Mouse (Mus musculus) heart, embryonic 13.5 days (tissue): ENCODE measurements around the gene Fgfr2. TPM values are rescaled to one million over a fixed set of nuclear protein-coding genes. Genes with fewer than 3 reads are reported as not detected.
"Not testable (repeated sequence)": the region's sequence is repeated elsewhere in the genome, so short reads cannot be mapped to it uniquely, and the experiment has no call there.

Source experiments
- ATAC-seq: fragments of 200-750 bp; cut with Nextera tagmentation; 2 replicates; pipeline ENCODE4 v1.8.0; 2017; ENCODE audit warnings: moderate TSS enrichment; ENCODE audit not compliant: insufficient number of reproducible peaks, low FRiP score, low TSS enrichment; ENCODE audit errors: extremely low read depth
- H3K27ac ChIP-seq: fragments of 300-500 bp; sonication (generic); replicated peaks from 2 replicates; pipeline ENCODE4 v1.5.1; 2015; ENCODE audit warnings: moderate library complexity, mild to moderate bottlenecking, inconsistent platforms
- H3K27me3 ChIP-seq: fragments of 300-500 bp; sonication (generic); replicated peaks from 2 replicates; pipeline ENCODE4 v1.6.1; 2015; ENCODE audit warnings: mild to moderate bottlenecking, inconsistent platforms
- H3K36me3 ChIP-seq: fragments of 300-500 bp; sonication (generic); 2 replicates; pipeline ENCODE4 v1.6.1; 2015; ENCODE audit warnings: mild to moderate bottlenecking, inconsistent platforms
- H3K4me1 ChIP-seq: fragments of 300-500 bp; sonication (generic); 2 replicates; pipeline ENCODE4 v1.6.1; 2015; ENCODE audit warnings: inconsistent platforms
- H3K4me2 ChIP-seq: fragments of 300-500 bp; sonication (generic); 2 replicates; pipeline ENCODE4 v1.6.1; 2015; ENCODE audit warnings: inconsistent platforms, mild to moderate bottlenecking, moderate library complexity
- H3K4me3 ChIP-seq: fragments of 300-500 bp; sonication (generic); 2 replicates; pipeline ENCODE4 v1.5.1; 2015; ENCODE audit warnings: moderate library complexity, mild to moderate bottlenecking, inconsistent platforms
- H3K9ac ChIP-seq: fragments of 300-500 bp; sonication (generic); 2 replicates; pipeline ENCODE4 v1.6.1; 2015; ENCODE audit warnings: inconsistent platforms, mild to moderate bottlenecking, moderate library complexity
- H3K9me3 ChIP-seq: fragments of 300-500 bp; sonication (generic); 2 replicates; pipeline ENCODE4 v1.6.1; 2016; ENCODE audit warnings: inconsistent platforms
- WGBS: fragments of 180-500 bp; shearing (Covaris S2); methylation state at CpG from one replicate; pipeline ENCODE4 v1.1.7; 2015; ENCODE audit warnings: mixed read lengths; 5-methylcytosine and 5-hydroxymethylcytosine counted together
- polyA plus RNA-seq: library from polyadenylated mRNA; unstranded; fragments of >200 nt; fragmentation: Nextera tagmentation; extraction: Ambion mirVana; gene quantifications from 2 replicates; pipeline ENCODE4 v1.2.1, GENCODE M21; 2015

Gene Fgfr2
- polyA plus RNA-seq, 1 experiment from 2014 or later: 22.5 TPM

DNA sequence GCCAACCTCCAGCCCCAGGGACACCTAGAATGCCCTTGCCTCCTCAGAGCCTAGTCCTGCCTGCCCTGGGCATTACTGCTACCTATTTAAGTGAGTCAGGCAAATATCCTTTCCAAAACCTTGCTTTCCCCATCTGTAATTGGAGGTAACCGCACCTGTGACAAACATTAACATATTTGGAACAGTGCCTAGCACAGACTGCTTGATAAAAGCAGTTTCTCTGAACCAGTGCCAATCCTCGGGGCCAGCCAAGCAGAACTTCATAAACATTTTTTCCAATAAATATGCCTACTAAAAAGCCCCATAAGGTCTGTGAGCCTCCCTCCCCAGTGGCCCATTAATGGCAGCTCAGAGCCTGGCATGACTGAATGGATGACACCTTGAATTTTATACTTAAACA, 569.1 kb downstream of the Fgfr2 start:
- H3K27ac ChIP-seq: no peak overlapping the region

DNA sequence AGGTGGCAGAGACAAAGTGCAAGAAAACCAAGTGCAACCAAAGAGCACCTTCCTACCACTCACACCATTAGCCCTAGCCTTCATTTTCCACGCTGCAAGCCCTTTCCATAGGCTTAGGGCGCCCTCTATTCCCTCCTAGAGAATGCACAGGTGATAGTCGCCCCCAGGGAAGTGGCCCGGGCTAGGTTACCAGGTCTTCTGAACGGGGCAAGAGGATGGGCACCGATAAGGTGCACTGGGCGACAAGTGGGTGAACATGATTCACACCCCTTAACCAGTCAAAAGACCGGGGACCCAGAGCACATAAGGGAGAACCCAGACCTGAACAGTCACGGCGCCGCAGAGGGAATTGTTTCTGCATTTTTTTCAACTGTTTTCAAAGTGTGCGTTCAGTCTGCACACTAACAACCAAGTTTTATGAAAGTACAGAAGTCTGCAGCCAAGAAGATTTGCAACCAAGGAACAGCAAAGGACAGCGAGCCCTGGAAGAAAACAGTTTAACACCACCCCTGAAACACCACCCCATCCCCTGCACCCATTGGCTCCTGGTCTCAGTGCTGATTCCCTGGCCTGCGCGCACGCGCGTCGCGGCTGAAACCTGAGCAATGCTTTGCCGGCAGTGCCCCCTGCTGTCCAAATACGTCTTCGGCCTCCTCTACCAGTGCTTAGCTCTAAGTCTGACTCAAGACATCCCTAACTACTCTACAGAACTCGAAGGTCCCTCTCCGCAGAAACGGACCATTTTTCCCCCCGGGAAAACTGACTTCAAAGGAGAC, 571.6 kb downstream of the Fgfr2 start:
- peak overlapping the region; percentile 80 for H3K4me2 ChIP-seq
- no peaks in the 10 kb centered on the region for H3K9me3 ChIP-seq
- H3K27ac ChIP-seq: 0 out of 2 replicates have a peak overlapping the region, but pooled peaks have one; percentile 1
- H3K4me3 ChIP-seq: peak overlapping the region; percentile 58
- WGBS: 1% methylated on average over 27 of the region's 27 CpGs
- peak overlapping the region; percentile 81 for H3K9ac ChIP-seq
- ATAC-seq: peak; percentile 85
- peaks cover 10% of the 10 kb centered on the region; the same call in 1 of the 2 replicates for H3K27me3 ChIP-seq
- peaks cover 2% of the 10 kb centered on the region for H3K4me1 ChIP-seq
- peaks cover 5% of the 10 kb centered on the region; the same call in 1 of the 2 replicates for H3K36me3 ChIP-seq

More for the DNA sequence above, 569.1 kb downstream of the Fgfr2 start:
- Histone ChIP-seq H3K4me1 (peaks cover 2% of the 10 kb centered on the region), H3K4me3 (no peak overlapping the region), H3K9me3 (no peaks in the 10 kb centered on the region), H3K4me2 (no peak overlapping the region), H3K27me3 (0 out of 2 replicates have a peak, but pooled peaks cover 9% of the 10 kb centered on the region), H3K9ac (no peak overlapping the region), H3K36me3 (peaks cover 29% of the 10 kb centered on the region)
- no peak for ATAC-seq
- 56% methylated on average over 2 of the region's 2 CpGs for WGBS

DNA sequence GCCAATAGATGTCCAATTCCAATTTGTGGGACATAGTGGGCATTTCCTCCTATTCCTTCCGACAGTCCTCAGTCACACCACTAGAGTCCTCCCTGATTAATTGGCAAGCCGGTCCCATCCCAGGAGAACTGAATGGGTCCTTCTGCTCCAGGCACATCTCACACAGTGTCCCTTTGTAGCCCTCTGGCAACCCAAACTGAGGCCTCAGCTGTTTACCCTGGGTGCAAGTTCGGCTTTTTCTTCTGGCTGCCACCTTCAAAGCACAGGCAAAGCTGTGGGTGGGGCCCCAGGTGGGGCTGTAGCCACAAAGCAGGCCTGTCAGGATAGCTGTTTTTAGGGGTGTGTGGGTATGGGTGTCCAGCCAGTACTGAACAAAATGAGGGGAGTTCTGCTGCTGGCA, 576.0 kb downstream of the Fgfr2 start:
- WGBS: 65% methylated on average over 3 of the region's 3 CpGs
- Histone ChIP-seq H3K27ac (no peak overlapping the region), H3K9ac (no peak overlapping the region), H3K36me3 (no peaks in the 10 kb centered on the region), H3K9me3 (no peaks in the 10 kb centered on the region), H3K4me1 (peaks cover 2% of the 10 kb centered on the region), H3K4me3 (no peak overlapping the region), H3K27me3 (peaks cover 17% of the 10 kb centered on the region), H3K4me2 (no peak overlapping the region)
- no peak for ATAC-seq

DNA sequence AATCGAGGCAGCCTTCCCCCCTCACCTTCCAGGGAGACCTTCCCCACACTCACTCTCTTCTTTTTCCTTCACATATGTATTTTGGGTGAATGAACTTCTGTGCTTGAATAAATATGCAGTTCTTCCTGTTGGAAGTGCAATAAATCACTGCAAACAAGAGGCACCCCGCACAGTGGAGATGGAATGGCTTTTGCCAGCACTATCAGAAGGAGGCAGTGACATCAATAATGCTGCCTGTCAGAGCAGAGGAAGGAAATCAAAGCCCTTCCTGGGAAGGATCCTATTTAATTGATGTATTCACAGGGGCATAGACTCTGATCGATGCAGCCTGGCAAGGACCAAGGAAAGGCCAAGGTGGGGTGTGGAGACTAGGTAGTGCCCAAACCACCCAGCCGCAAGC, 580.7 kb downstream of the Fgfr2 start:
- Histone ChIP-seq H3K27me3 (peaks cover 14% of the 10 kb centered on the region), H3K9ac (no peak overlapping the region), H3K4me3 (no peak overlapping the region), H3K27ac (no peak overlapping the region), H3K9me3 (no peaks in the 10 kb centered on the region), H3K4me1 (no peaks in the 10 kb centered on the region), H3K36me3 (no peaks in the 10 kb centered on the region), H3K4me2 (no peak overlapping the region)
- 66% methylated on average over 4 of the region's 4 CpGs for WGBS
- ATAC-seq: no peak

DNA sequence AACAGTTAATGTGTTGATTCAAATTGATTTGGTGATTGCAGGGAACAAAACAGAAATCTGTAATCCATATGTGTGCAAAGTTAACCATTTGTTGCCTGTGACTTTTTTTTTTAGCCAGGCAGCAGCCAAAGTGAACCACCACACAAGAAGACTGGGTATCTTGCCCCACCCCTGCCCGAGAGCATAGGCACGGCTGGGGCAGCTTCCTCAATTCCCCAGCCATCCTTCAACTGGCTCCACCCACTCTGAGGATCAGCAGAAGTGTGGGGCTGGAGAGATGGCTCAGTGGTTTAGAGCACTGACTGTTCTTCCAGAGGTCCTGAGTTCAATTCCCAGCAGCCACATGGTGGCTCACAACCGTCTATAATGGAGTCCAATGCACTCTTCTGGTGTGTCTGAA, 581.6 kb downstream of the Fgfr2 start:
- no peaks in the 10 kb centered on the region for H3K4me1 ChIP-seq
- no peak overlapping the region for H3K4me3 ChIP-seq
- peaks cover 14% of the 10 kb centered on the region for H3K27me3 ChIP-seq
- no peaks in the 10 kb centered on the region for H3K9me3 ChIP-seq
- H3K9ac ChIP-seq: no peak overlapping the region
- ATAC-seq: no peak
- no peak overlapping the region for H3K4me2 ChIP-seq
- 53% methylated on average over 3 of the region's 3 CpGs for WGBS
- no peaks in the 10 kb centered on the region for H3K36me3 ChIP-seq
- H3K27ac ChIP-seq: no peak overlapping the region

DNA sequence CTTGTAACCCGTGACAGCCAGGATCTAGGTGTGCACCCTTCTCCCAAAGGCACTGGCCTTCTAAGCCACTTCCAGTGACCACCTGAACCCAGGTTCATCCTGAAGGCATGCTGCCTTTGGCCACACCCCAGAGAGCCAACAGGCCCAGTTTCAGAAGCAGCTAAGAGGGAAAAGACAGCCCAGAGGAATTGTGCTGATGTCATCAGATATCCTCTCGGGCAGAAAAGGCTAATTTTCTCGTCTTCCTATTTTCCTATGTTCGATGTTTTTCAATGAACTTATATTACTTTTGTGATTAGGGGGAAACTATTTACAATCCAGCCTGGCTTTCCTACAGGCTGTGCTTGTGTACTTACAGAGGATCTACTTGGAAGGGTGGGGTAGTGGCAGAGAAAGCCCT, 582.6 kb downstream of the Fgfr2 start:
- Histone ChIP-seq H3K4me3 (no peak overlapping the region), H3K9me3 (no peaks in the 10 kb centered on the region), H3K4me2 (no peak overlapping the region), H3K27me3 (peaks cover 8% of the 10 kb centered on the region; the same call in 1 of the 2 replicates), H3K9ac (no peak overlapping the region), H3K4me1 (no peaks in the 10 kb centered on the region), H3K36me3 (no peaks in the 10 kb centered on the region), H3K27ac (no peak overlapping the region)
- WGBS: 78% methylated on average over 4 of the region's 4 CpGs
- ATAC-seq: no peak

DNA sequence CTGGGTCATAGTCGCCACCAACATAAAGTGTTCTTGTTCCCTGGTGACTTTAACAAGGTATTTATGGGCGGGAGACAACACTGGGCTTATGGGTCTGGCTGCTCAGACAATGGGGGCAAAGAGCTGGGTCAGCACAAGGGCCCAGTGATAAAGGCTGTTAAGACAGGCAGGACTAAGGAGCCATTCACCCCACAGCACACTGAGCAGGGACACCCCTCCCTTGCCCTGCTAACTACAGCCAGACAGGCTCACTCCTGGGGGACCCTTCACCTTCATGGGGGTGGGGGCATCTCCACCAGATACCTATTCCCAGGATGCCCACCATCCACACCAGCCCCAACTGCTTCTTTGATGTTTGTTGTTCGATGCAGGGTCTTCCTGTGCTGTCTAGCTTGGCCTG, 593.9 kb downstream of the Fgfr2 start:
- no peak overlapping the region for H3K9ac ChIP-seq
- H3K27me3 ChIP-seq: peaks cover 14% of the 10 kb centered on the region; the same call in 1 of the 2 replicates
- H3K4me3 ChIP-seq: no peak overlapping the region
- H3K9me3 ChIP-seq: no peaks in the 10 kb centered on the region
- no peak for ATAC-seq
- H3K4me2 ChIP-seq: no peak overlapping the region
- 58% methylated on average over 3 of the region's 3 CpGs for WGBS
- H3K27ac ChIP-seq: no peak overlapping the region
- H3K4me1 ChIP-seq: no peaks in the 10 kb centered on the region
- H3K36me3 ChIP-seq: no peaks in the 10 kb centered on the region

DNA sequence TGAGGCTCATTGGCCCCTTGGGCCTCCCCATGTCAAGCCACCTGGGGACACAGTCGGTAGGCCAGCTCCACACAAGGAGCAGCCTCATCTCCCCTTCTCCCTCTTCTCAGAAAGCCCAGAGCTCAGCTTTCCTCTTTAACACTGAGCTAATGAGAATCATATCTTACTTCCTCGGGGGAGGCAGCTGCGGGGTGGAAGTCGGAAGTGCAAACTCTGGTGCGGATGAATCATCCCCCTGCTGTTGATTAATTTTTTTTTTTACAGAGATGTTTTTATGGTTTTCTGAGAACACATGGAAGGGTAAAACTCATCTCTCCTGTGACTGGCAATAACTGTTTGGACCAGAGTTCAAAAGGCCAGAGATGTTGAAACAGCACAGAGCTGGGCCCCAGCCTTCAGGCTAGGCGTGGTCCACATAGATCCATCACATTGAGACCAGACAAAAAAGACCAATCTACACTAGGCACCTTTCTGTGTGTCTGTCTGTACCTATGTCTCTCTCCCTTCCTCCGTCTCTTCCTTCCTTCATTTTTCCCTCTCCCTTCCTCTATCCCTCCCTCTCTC, 609.6 kb downstream of the Fgfr2 start:
- H3K4me3 ChIP-seq: no peak overlapping the region
- H3K36me3 ChIP-seq: no peaks in the 10 kb centered on the region
- H3K4me1 ChIP-seq: peaks cover 12% of the 10 kb centered on the region
- H3K9ac ChIP-seq: no peak overlapping the region
- H3K4me2 ChIP-seq: no peak overlapping the region
- no peak overlapping the region for H3K27ac ChIP-seq
- no peaks in the 10 kb centered on the region for H3K9me3 ChIP-seq
- no peak for ATAC-seq
- WGBS: 59% methylated on average over 7 of the region's 7 CpGs
- no peaks in the 10 kb centered on the region; the same call in 1 of the 2 replicates for H3K27me3 ChIP-seq

DNA sequence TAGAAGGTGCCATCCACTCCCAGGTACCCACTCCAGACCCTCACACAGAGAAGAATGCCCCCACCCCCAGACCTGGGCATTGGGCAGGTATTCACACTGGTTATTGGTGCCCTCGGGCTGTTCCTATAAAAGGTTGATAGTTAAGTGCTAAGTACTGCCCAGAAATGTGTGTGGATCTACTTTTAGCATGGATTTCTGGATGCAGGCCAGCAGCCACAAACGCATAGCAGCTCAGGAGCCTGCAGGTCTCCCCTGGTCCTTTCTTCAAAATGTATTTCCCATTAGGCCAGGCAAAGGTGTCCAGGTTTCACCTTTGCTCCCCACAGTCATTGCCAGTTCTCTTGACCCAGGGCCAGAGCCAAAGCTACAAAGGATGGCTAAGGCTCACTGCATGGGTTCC, 614.0 kb downstream of the Fgfr2 start:
- Histone ChIP-seq H3K4me1 (peaks cover 13% of the 10 kb centered on the region), H3K9me3 (no peaks in the 10 kb centered on the region), H3K4me2 (no peak overlapping the region), H3K27me3 (peaks cover 12% of the 10 kb centered on the region), H3K4me3 (no peak overlapping the region), H3K9ac (0 out of 2 replicates have a peak overlapping the region, but pooled peaks have one; percentile 24), H3K27ac (no peak overlapping the region), H3K36me3 (no peaks in the 10 kb centered on the region)
- 29% methylated on average over 2 of the region's 2 CpGs for WGBS
- no peak for ATAC-seq

DNA sequence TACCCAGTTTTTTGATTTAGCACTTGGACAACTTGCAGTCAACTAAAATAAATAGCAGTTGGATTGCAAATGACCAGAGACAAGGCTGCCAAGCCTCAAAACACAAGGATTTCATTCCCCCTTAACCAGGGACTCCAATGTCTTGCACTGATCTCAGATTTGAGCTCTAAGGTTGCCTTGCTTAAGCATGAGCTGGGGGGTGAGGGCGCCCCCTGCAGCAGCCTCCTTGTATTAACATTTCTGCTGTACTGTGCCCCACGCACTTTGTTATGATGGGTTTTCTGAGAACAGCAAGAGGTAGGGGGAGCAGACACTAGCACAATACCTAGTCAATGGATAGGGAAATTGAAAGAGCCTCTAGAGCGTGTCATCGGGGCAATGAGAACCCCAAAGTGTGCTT, 615.8 kb downstream of the Fgfr2 start:
- no peak overlapping the region for H3K27ac ChIP-seq
- no peaks in the 10 kb centered on the region for H3K36me3 ChIP-seq
- ATAC-seq: no peak
- WGBS: 48% methylated on average over 4 of the region's 4 CpGs
- H3K9me3 ChIP-seq: no peaks in the 10 kb centered on the region
- peaks cover 13% of the 10 kb centered on the region for H3K4me1 ChIP-seq
- peaks cover 12% of the 10 kb centered on the region for H3K27me3 ChIP-seq
- H3K9ac ChIP-seq: no peak overlapping the region
- no peak overlapping the region for H3K4me3 ChIP-seq
- no peak overlapping the region for H3K4me2 ChIP-seq

DNA sequence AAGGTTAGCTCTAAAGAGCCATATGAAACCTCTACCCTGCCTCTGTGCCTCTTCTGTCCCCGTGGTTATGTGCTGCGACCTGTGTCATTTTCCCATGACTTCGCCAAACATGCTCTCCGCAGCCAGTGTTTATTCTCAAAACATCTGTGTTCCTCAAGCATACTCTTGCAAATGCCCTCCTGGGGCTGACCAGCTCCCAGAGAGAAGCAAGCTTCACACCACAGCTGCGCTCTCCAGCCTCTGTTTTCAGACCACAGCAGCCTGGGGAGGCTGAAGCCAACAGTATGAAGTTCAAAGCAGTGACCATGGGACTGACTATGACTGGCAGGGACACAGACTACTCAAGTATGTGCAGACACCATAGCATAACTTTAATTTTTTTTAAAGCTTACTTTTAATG, 616.9 kb downstream of the Fgfr2 start:
- H3K36me3 ChIP-seq: no peaks in the 10 kb centered on the region
- H3K27me3 ChIP-seq: peaks cover 12% of the 10 kb centered on the region; the same call in 1 of the 2 replicates
- H3K9me3 ChIP-seq: no peaks in the 10 kb centered on the region
- H3K4me3 ChIP-seq: no peak overlapping the region
- no peak overlapping the region for H3K9ac ChIP-seq
- no peak overlapping the region for H3K27ac ChIP-seq
- peaks cover 13% of the 10 kb centered on the region for H3K4me1 ChIP-seq
- H3K4me2 ChIP-seq: no peak overlapping the region
- WGBS: 40% methylated on average over 5 of the region's 5 CpGs
- no peak for ATAC-seq

DNA sequence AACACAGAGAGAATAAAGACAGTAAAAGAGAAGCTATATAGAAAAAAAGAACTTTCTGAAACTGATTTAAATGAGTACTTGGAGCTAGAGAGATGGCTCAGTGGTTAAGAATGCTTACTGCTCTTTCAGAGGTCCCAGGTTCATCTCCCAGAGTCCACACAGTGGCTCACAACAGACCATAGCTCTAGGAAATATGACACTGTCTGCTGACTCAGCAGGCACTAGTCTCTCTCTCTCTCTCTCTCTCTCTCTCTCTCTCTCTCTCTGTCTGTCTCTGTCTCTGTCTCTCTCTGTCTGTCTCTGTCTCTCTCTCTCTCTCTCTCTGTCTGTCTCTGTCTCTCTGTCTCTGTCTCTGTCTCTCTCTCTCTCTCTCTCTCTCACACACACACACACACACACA, 620.7 kb downstream of the Fgfr2 start:
- H3K4me2 ChIP-seq, H3K27ac ChIP-seq, H3K36me3 ChIP-seq, H3K4me3 ChIP-seq, H3K4me1 ChIP-seq, H3K27me3 ChIP-seq, H3K9ac ChIP-seq, ATAC-seq, H3K9me3 ChIP-seq: not testable (repeated sequence)
